In the genomic region with DNA sequence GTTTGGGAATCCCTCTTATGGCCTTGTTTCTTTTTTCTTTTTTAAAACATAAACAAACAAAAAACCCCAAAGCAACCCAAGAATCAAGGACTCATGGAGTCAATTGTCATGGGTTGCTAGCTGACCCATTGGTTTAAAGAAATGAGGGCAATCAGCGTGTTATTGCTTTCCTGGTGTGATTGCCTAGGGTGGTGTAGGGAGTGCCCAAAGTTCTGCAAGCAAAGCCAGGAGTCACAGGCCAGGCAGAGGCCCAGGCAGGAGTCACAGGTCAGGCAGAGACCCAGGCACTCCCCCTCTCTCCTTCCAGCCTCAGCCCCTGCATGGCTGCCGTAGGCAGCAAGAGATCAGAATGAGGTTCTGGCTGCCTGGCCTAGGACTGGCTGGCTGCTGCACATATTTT, we compare ENCODE assay signal across 20 mouse cellular contexts. TPM values are rescaled to one million over a fixed set of nuclear protein-coding genes. Genes with fewer than 3 reads are reported as not detected.
DNase-seq lines count a peak whose midpoint lies in the region; ATAC-seq and TF ChIP-seq lines count a peak whose summit lies in the region.
"Had no signal": no experiment of that assay in that cellular context is flagged by ENCODE, and none has a peak within 500 bp of the region (broad histone marks: within the 10 kb centered on the region; RNA-seq: fewer than 3 reads in every experiment).

No protein-coding gene starts in this region.

- no peak for DNase-seq in heart, adult 8-10 months (ENCODE audit: low spot score)
- DNase-seq in stomach, postnatal 0 days (ENCODE audit: low spot score) = no peak
- DNase-seq in cerebellum, adult 8-10 months = no peak
- DNase-seq: adrenal gland, adult 8-10 months; cerebellum, adult 18-20 months; cerebellum, postnatal 36 days; kidney, adult 11 months; lung, embryonic 14.5 days; right cerebral cortex, postnatal 14 days; thymus, postnatal 25 days had no signal

- H3K36me3 ChIP-seq in heart, embryonic 15.5 days = peaks cover under 1% of the 10 kb centered on the region; the same call in 1 of the 2 replicates
- H3K36me3 ChIP-seq in neural tube, embryonic 13.5 days = no peaks in the 10 kb centered on the region; the same call in 1 of the 2 replicates
- H3K36me3 ChIP-seq in neural tube, embryonic 15.5 days = no peaks in the 10 kb centered on the region
- no peaks in the 10 kb centered on the region for H3K36me3 ChIP-seq in intestine, embryonic 15.5 days
- no peaks in the 10 kb centered on the region for H3K36me3 ChIP-seq in stomach, postnatal 0 days (ENCODE audit: control insufficient read depth, insufficient read depth, low read length)
- H3K36me3 ChIP-seq: midbrain, embryonic 13.5 days had no signal

- no peak overlapping the region for H3K4me3 ChIP-seq in heart, embryonic 15.5 days
- H3K4me3 ChIP-seq in neural tube, embryonic 13.5 days = no peak overlapping the region
- H3K4me3 ChIP-seq in neural tube, embryonic 15.5 days (replicated peaks) = no peak overlapping the region
- no peak overlapping the region for H3K4me3 ChIP-seq in intestine, embryonic 15.5 days (replicated peaks)
- no peak overlapping the region for H3K4me3 ChIP-seq in stomach, postnatal 0 days (ENCODE audit: low read depth, low read length)
- H3K4me3 ChIP-seq: hindbrain, embryonic 12.5 days; midbrain, embryonic 13.5 days had no signal

- 64% methylated on average over 2 of the region's 2 CpGs for WGBS in heart, embryonic 15.5 days
- 48% methylated on average over 2 of the region's 2 CpGs for WGBS in neural tube, embryonic 13.5 days
- 46% methylated on average over 2 of the region's 2 CpGs for WGBS in neural tube, embryonic 15.5 days
- WGBS in intestine, embryonic 15.5 days = 58% methylated on average over 2 of the region's 2 CpGs
- 84% methylated on average over 2 of the region's 2 CpGs for WGBS in stomach, postnatal 0 days

- no peak overlapping the region for H3K4me2 ChIP-seq in heart, embryonic 15.5 days
- H3K4me2 ChIP-seq in neural tube, embryonic 13.5 days = no peak overlapping the region
- no peak overlapping the region for H3K4me2 ChIP-seq in neural tube, embryonic 15.5 days
- no peak overlapping the region for H3K4me2 ChIP-seq in intestine, embryonic 15.5 days (replicated peaks)
- no peak overlapping the region for H3K4me2 ChIP-seq in stomach, postnatal 0 days (replicated peaks; ENCODE audit: low read depth)
- H3K4me2 ChIP-seq: hindbrain, embryonic 12.5 days; lung, embryonic 14.5 days; midbrain, embryonic 13.5 days had no signal

- H3K27ac ChIP-seq in heart, embryonic 15.5 days = 0 out of 2 replicates have a peak overlapping the region, but pooled peaks have one; percentile 4
- peak overlapping the region; percentile 54; the same call in 1 of the 2 replicates for H3K27ac ChIP-seq in neural tube, embryonic 13.5 days (replicated peaks)
- no peak overlapping the region for H3K27ac ChIP-seq in neural tube, embryonic 15.5 days (replicated peaks)
- H3K27ac ChIP-seq in intestine, embryonic 15.5 days = 0 out of 2 replicates have a peak overlapping the region, but pooled peaks have one; percentile 44
- no peak overlapping the region for H3K27ac ChIP-seq in stomach, postnatal 0 days (replicated peaks)
- H3K27ac ChIP-seq: hindbrain, embryonic 12.5 days; kidney, postnatal 0 days; liver, embryonic 14.5 days; midbrain, embryonic 13.5 days had no signal

- H3K9me3 ChIP-seq in heart, embryonic 15.5 days (replicated peaks) = no peaks in the 10 kb centered on the region
- no peaks in the 10 kb centered on the region for H3K9me3 ChIP-seq in neural tube, embryonic 13.5 days
- H3K9me3 ChIP-seq in neural tube, embryonic 15.5 days (replicated peaks) = no peaks in the 10 kb centered on the region
- H3K9me3 ChIP-seq in intestine, embryonic 15.5 days = no peaks in the 10 kb centered on the region
- H3K9me3 ChIP-seq in stomach, postnatal 0 days (ENCODE audit: control insufficient read depth, low read length) = no peaks in the 10 kb centered on the region
- H3K9me3 ChIP-seq: hindbrain, embryonic 12.5 days; midbrain, embryonic 13.5 days had no signal

- H3K9ac ChIP-seq in heart, embryonic 15.5 days = no peak overlapping the region
- no peak overlapping the region for H3K9ac ChIP-seq in neural tube, embryonic 13.5 days
- no peak overlapping the region for H3K9ac ChIP-seq in neural tube, embryonic 15.5 days (replicated peaks)
- H3K9ac ChIP-seq in intestine, embryonic 15.5 days = no peak overlapping the region
- H3K9ac ChIP-seq in stomach, postnatal 0 days (ENCODE audit: low read length) = no peak overlapping the region
- H3K9ac ChIP-seq: hindbrain, embryonic 12.5 days; liver, embryonic 14.5 days; lung, embryonic 14.5 days; midbrain, embryonic 13.5 days had no signal

- H3K27me3 ChIP-seq in heart, embryonic 15.5 days = no peaks in the 10 kb centered on the region
- H3K27me3 ChIP-seq in neural tube, embryonic 13.5 days = no peaks in the 10 kb centered on the region
- no peaks in the 10 kb centered on the region for H3K27me3 ChIP-seq in neural tube, embryonic 15.5 days (replicated peaks)
- H3K27me3 ChIP-seq in intestine, embryonic 15.5 days (replicated peaks) = no peaks in the 10 kb centered on the region
- H3K27me3 ChIP-seq in stomach, postnatal 0 days (ENCODE audit: control insufficient read depth, insufficient read depth, low read length) = no peaks in the 10 kb centered on the region
- H3K27me3 ChIP-seq: hindbrain, embryonic 12.5 days; midbrain, embryonic 13.5 days had no signal

- no peak for ATAC-seq in heart, embryonic 15.5 days (replicated peaks; ENCODE audit: insufficient number of reproducible peaks, insufficient read depth, low FRiP score, low read depth)
- ATAC-seq in neural tube, embryonic 13.5 days (ENCODE audit: low read depth) = no peak
- no peak for ATAC-seq in neural tube, embryonic 15.5 days (ENCODE audit: low FRiP score)
- ATAC-seq in intestine, embryonic 15.5 days = no peak; the same call in 1 of the 2 replicates
- ATAC-seq in stomach, postnatal 0 days (ENCODE audit: low FRiP score, low TSS enrichment) = peak; percentile 54; the same call in 1 of the 2 replicates
- ATAC-seq: activated CD4-positive, CD25-positive, alpha-beta regulatory T cell, adult 4 months; forebrain, embryonic 14.5 days; midbrain, embryonic 13.5 days had no signal

- H3K4me1 ChIP-seq in heart, embryonic 15.5 days (replicated peaks) = peaks cover 25% of the 10 kb centered on the region
- H3K4me1 ChIP-seq in neural tube, embryonic 13.5 days (replicated peaks) = no peaks in the 10 kb centered on the region
- H3K4me1 ChIP-seq in neural tube, embryonic 15.5 days = 0 out of 2 replicates have a peak, but pooled peaks cover 7% of the 10 kb centered on the region
- peaks cover 5% of the 10 kb centered on the region for H3K4me1 ChIP-seq in intestine, embryonic 15.5 days (replicated peaks)
- no peaks in the 10 kb centered on the region for H3K4me1 ChIP-seq in stomach, postnatal 0 days (replicated peaks; ENCODE audit: control insufficient read depth, insufficient read depth)
- H3K4me1 ChIP-seq: hindbrain, embryonic 12.5 days had no signal

- TF ChIP-seq CTCF in stomach, postnatal 0 days (IDR thresholded peaks at IDR 0.05; ENCODE audit: low read depth) = no peak

- no peak for TF ChIP-seq EP300 in stomach, postnatal 0 days (optimal IDR thresholded peaks at IDR 0.05)

RNA-seq across cellular contexts. Expression of gene Ypel2, which starts 58.6 kb away (rescaled TPM):
- polyA plus RNA-seq in heart, embryonic 15.5 days (2015; fragmentation: Nextera tagmentation; extraction: Ambion mirVana) = 20.8 and 23.1 TPM in 2 replicates
- 10 to 100 TPM in 2 of 4 experiments, 1 to 10 TPM in 2; 8.2 to 15.7 (median 11.9) TPM for total RNA-seq in heart, adult 8-10 months (2022)
- polyA plus RNA-seq in neural tube, embryonic 13.5 days (2015; fragmentation: Nextera tagmentation; extraction: Ambion mirVana) = 4.6 and 5.3 TPM in 2 replicates
- polyA plus RNA-seq in neural tube, embryonic 15.5 days (2015; fragmentation: Nextera tagmentation; extraction: Ambion mirVana) = 3.4 and 4.1 TPM in 2 replicates
- 7.5 TPM in 2 replicates for polyA plus RNA-seq in intestine, embryonic 15.5 days (2015; fragmentation: Nextera tagmentation; extraction: Ambion mirVana)
- polyA plus RNA-seq in stomach, postnatal 0 days (2015; fragmentation: Nextera tagmentation; extraction: Ambion mirVana) = 3.9 and 4.0 TPM in 2 replicates

Comparison
In these comparisons a context has a peak if more than half of its experiments do, and no peak if none do; other contexts are left out.
1. H3K27ac ChIP-seq: peak in heart, embryonic 15.5 days (single experiment), neural tube, embryonic 13.5 days (single experiment) and intestine, embryonic 15.5 days (single experiment); none in neural tube, embryonic 15.5 days (single experiment) and stomach, postnatal 0 days (single experiment).